Mouse (Mus musculus) adrenal gland, adult 18-20 months (tissue): ENCODE measurements around the gene Cxxc4. TPM values are rescaled to one million over a fixed set of nuclear protein-coding genes. Genes with fewer than 3 reads are reported as not detected.
"Not testable (repeated sequence)": the region's sequence is repeated elsewhere in the genome, so short reads cannot be mapped to it uniquely, and the experiment has no call there.

Source experiments
- DNase-seq, 2 experiments: peaks; one replicate each; pipeline ENCODE4 v3.0.0; 2021 to 2022; ENCODE audit warnings: low spot score in 2 of 2
- long read RNA-seq, 2 experiments: library from polyadenylated mRNA; stranded (forward); transcript quantifications; one replicate each; pipeline ENCODE4 v2.0.0; 2021
- total RNA-seq, 2 experiments: library from RNA; stranded (reverse); gene quantifications; 1 replicate in 1 of 2; 2 replicates in 1 of 2; pipeline ENCODE4 v1.2.3; 2021

Cxxc4 gene
- 1 to 10 TPM; 4.9 TPM for total RNA-seq
- long read RNA-seq, experiment 1, result 0 reads
- long read RNA-seq, experiment 2, full-length matches to known transcripts, result 3 of 5 reads
- long read RNA-seq, experiment 2, partial matches to known transcripts, result 0 of 5 reads
- long read RNA-seq, experiment 2, other reads (novel, unspliced or antisense), result 2 of 5 reads

DNA sequence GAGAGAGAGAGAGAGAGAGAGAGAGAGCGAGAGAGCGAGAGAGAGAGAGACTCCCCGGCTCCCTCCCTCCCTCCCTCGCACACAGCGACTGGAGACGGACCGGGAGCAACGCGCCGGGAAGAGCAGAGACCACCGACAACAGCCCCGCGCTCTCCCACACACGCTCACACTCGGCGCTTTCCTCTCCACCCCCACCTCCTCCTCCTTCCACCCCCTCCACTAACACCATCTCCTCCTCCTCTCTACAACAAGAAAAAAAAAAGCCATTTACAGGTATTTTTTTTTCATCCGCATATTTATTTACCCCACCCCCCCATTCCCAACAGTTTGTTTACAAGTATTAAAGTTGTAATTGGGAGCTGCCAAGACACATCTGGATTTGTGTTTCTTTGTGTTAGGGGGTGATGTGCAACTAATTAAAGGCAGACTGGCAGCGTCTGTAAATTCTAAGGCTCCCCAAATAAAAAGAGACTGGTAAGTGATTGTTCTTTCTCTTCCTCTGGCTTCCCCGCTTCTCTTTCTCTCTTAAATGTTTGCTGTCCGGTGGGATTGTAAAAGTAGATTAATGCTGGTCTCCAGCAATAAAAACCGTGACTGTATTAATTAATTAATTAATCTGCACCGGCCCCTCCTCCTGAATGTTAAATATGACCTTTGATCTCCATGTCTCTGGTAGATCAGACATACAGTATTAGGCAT is at the start of gene Cxxc4:
TSS of gene Cxxc4 (plus strand) at position 71 of the 699 bp plus-strand sequence.
- DNase-seq, result no peak

DNA sequence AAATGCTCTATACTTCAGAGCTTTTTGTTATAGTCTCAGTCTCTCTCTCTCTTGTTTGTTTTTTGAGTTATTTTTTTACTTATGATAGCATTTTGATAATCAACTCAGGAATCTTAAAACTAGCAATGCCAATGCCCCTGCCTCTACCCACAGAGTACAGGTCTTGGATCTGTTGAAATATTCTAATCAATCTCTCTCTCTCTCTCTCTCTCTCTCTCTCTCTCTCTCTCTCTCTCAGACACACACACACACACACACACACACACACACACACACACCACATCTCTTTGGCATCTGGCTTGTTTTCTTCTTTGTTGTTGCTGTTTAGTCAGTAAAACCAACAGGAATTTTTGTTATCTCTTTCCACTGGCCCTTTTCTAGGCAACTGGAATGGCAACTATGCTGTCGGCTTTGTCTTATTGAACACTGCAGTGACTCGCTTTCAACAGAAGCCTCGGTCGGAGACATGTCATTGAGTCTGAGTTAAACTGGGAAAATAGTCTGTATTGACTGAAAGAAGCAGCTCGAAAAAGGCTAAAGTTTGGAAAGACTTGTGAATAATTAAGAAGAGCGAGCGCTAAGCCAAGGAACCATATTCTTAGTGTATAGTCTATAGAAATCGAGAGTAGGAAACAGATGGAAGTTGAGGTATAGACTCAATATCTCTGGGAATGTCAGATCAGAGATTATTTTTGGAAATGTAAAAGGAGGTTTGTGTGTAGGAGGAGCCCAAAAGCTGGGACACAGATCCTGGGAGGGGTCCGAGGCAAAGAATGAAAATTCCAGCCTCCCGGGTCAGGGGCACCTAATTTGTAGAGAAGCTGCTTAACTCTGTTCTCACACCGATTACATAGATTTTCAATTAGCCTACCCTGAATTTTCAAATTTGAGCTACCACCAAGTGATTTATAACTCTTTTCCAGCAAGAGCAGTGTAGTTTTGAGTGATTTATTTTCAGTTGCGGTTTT is 47.0 kb upstream of the Cxxc4 start:
- DNase-seq, result no peak

DNA sequence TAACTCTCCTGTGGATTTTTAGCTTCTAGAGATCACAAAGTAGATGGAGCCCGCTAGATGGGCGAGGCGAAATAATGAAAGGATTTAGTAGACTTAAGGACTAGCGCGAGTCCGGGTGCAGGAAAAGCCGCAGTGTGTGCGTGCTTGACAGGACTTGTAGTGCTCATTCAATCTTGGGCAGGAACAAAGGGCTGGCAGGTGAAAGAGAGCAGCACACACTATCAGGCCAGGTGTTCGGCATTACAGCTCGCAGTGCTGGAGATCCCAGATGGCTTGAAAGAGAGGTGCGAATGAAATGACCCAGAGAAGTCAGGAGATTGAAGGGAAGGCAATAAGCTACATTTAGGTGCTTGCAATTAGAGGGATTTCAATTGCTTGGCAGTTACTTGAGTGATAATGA is 46.2 kb upstream of the Cxxc4 start:
- DNase-seq, result no peak

DNA sequence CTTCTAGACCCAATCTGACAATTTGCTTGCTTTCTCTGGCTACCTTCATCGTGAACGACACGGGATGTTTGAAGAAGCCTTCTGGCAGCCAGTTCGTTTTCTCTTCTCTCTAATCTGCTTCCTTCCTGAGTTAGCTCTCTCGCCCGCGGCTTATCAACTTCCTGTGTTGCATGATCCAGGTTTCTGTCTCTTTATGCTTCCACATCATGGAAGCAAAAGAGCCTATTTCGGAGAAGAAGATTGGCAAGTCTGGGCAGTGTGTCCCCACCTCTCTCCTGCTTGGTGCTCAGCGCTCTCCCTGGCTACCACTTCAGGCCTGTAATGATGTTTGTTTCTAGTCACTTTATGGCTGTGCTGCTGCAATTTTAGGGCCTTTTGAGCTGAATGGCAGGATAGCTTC is 36.4 kb upstream of the Cxxc4 start:
- DNase-seq, result no peak

DNA sequence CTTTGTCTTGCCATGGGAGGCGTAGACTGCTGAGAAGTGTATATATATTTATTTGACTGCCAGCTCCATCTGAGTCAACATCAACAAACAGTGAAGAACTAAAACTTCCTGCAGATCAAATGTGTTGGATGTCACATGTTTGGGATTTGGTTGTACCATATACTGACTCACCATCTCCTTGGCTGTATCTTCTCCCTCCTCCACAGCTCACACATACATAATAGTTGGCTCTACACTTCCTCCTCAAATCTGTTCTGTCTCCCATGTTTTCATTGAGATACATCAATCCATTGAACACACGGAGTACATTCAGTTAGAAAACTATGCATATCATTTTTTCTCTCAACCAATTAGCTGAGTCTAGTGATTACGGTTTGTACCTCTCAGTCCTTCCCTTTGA is 29.7 kb upstream of the Cxxc4 start:
- DNase-seq, result no peak

DNA sequence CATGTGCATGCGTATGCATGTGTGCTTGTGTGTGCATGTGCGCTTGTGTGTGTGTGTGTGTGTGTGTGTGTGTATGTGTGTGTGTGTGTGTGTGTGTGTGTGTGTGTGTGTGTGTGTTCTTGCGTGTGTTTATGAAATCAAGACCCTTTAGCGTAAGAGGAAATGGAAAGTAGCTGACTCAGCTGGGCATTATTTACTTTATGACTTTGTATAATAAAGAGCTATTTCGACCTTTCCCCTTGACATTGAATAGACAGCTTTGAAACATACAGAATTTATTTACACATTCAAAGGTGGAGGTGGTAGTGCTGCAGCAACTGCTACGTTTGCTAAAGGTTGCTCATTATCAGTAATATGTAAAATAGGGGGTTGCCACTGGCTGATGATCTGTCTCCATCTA is 25.3 kb upstream of the Cxxc4 start:
- DNase-seq, result no peak

DNA sequence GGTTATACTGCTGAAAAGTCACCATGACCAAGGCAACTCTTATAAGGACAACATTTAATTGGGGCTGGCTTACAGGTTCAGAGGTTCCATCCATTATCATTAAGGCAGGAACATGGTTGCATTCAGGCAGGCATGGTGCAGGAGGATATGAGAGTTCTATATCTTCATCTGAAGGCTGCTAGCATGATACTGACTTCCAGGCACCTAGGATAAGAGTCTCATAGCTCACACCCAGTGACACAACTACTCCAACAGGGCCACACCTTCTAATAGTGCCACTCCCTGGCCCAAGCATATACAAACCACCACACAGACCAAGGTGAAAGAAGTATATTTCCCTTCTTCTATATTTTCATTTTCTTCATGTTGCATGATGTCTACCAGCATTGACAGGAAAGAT is 16.4 kb upstream of the Cxxc4 start:
- not testable (repeated sequence) for DNase-seq

DNA sequence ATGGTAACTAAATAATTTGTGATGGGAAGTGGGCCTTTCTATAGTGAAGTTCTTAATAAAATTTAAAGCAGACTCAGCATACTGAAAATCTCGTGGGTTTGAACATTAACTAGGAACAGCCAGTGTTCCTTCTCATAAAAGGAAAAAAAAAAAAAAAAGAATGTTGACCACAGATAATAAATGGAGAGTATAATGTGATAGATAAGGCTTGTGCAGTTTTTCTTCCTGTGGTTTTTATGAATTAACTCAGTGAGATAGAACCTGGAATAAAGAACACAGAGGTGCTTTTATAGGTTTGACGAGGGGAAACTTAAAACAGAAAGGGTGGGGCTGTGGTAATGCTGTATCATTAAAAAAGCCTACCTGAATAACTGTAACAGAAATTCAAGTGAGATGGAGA is 15.3 kb upstream of the Cxxc4 start:
- DNase-seq, result no peak

DNA sequence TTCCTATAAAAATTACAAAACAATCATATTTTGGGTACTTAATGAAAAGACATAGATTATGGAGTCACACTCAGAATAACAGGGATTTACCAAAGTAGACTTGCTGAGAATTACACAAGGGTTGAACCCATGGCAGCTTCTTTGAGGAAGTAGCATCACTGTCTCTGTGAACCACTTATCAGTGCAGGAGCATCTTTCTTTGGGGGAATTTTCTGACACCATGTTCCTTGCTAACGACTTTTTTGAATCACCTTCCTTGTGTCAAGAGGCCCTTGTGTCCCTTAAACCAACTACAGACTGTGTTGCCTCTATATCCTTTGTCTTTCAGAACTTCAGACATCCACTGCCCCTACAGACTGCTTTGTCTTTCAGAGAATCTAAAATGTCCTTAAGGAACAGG is 13.7 kb upstream of the Cxxc4 start:
- DNase-seq, result no peak

DNA sequence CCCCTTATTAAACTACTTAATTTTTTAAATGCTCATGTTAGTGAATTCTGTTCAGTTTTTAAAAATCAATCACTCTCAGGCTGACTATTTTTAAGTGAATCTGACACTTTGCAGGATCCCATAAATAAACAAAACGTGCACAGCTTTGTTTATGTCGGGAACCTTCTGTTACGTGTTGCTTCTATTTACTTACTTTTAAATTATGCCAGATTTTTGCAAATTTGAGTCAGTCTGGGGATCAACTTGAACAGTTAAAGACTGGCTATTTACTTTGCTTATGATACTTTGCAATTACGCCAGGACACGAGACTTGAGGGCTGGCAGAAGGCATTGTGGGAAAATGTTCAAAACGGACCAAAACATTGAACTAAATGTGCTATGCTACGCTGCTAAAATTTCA is 12.3 kb upstream of the Cxxc4 start:
- DNase-seq, result no peak

DNA sequence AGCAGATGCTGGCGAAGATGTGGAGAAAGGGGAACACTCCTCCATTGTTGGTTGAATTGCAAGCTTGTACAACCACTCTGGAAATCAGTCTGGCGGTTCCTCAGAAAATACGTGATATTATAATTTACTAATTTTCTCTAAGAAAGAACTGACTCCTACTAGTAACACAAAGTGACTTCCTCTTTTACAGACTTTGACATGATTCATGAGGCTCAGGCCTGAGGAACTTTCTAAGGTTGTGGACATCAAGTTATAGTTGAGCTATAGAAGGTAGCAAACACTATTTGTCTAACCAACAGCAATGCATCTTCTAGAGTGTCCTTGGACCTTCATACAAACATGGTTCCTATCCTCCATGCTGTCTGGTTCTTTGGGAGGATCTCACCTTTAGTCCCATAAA is 10.4 kb upstream of the Cxxc4 start:
- DNase-seq, result no peak

DNA sequence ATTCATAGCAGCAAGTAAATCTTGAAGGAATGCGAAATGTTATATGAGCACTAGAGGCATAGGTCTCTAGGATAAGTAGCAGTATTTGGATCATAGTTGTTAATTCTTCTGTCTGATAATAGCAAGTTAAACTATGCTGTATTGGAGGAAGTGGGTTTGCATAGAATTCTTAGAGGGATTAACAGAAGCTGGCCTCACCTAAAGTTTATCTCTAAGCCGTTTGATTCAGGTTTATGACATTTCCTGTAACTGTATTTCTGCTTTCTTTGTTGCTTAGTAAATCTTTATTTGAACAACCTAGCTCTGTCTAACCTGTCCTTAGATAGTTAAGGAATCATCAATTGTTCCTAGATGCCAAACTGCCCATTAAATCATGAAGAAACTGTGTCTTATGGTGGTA is 3.5 kb upstream of the Cxxc4 start:
- DNase-seq, result no peak

DNA sequence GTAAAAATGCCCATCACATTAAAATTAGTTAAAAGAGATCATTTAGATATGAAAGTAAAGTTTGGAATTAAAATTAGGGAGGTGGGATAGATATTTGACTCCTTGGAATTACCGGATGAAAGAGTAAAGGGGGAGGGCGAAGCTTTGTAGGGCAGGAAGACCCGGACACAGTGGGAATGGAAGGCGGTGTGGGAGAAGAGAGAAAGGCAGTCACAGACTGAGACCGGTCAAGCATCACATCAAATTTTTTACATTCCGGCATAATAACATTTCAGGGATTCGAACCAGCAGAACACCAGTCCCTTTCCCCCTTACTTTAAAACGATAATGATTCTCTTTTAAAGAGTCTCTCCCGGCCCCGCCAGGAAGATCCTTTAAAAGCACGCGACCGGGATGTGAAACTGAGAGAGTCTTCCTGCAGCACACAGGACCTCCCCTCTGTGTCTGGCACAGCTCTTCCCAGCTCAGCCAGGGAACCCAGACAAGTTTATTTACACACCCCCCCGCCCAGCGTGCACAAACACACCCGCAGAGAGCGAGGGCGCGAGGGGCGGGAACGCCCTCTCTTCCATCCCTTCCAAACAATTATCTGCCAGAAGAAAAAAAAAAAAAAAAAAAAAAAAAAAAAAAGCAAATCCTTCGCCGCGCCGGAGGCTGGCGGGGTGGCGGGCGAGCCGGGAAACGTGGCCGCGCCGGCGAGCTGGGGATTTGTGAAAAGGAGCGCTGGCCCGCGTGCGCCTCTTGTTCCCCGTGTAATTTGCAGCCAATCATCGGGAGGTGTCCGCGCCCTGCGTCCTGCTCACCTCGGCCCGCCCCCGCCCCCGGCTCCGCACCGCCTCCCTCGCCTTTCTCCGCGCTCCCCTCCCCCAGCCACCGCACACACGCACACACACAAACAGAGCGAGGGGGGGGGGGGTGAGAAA is 532 bp upstream of the Cxxc4 start:
- peak; percentile 56 to 69 for DNase-seq

DNA sequence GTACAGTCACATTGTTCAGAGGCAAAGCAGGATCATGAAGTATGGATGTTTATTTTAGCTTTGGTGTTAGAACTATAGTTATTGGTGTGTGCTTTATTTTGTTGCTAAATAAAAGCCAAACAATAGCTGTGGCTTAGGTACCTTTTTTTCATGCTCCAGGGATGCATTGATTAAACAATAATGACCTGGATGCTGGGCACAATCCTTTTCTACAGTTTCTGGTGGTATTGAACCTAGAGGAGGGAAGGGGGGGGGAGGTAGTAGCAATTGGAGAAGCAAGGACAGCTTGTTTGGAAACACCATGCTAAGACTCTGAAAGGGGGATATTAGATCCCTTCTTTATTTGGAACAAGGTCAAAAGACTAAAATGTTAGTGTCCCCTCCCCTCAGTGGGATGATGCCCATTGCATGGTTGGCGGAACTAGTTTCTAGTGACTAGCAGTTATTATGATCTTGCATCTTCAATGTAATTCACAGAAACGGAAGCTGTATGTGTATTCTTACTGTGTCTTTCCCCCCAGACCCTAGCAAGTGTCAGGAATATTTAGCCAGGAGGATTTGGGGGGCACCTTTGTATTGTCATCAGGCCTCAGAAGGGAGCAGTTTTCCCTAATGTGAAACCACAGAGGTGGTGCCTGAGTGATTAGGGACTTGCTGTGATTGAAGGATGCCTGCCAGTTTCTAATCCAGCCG is 975 bp downstream of the Cxxc4 start:
- DNase-seq, result no peak

DNA sequence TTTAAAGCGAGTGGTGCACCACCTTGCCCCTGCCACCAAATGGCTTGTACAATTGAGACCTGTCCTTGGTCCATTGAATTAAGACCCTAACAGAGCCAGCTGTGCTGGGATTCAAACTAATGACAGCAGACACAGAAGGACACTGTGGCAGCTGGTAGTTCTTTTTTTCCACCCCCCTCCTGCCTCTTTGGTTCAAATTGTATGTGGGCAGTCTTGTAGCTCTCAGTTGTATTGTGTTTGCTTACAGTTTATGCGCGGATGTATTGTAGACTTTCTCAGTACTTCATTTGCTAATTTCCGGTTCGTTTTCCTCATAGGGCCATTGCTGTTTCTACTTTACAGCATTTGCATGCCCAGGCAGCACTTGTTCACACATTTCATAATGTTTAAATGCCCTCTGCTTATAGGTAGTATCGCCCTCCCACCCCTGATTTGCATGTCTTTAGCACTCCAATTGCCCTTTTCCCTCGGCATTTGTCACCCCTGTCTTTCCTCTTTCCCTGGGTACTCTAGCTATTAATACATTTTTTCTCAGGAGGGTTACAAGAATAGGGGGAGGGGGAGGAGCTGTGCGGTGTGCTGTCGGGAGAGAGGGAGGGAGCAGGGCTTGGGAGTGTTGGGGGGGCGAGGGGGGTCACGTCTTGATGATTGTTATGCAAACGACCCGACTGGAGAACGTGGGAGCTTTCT is 2.5 kb downstream of the Cxxc4 start:
- peak in 1 of 2 experiments; percentile 7 for DNase-seq

DNA sequence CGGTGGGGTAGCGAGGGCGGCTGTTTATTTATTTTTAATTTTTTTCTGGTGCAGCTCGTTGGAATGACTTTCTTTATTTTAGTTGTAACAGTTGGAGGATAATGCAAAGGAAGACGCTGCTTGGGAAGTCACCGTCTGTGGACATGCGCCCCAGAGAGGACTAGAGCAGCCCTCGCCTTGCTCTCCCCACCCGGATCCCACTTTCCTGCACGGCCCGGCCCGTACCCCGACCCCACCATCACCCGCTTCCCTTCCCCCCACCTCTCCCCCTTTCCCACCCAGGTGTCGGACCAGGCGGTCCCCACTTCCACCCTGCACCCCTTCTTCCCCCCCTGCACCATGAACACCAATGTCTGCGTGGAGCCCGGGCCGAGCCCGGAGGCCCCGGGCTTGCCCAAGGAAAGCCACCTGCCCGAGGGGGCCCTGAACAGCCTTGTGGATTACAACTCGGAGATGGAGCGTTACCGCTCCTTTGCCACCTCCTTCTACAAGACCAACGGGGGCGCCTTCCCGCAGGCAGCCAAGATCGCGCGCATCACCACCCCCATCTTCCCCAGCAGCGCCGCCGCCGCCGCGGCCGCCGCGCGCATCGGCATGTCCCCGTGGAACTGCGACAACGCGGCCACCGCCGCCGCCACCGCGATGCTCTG is 3.2 kb downstream of the Cxxc4 start:
- DNase-seq, result peak; percentile 61 to 62

DNA sequence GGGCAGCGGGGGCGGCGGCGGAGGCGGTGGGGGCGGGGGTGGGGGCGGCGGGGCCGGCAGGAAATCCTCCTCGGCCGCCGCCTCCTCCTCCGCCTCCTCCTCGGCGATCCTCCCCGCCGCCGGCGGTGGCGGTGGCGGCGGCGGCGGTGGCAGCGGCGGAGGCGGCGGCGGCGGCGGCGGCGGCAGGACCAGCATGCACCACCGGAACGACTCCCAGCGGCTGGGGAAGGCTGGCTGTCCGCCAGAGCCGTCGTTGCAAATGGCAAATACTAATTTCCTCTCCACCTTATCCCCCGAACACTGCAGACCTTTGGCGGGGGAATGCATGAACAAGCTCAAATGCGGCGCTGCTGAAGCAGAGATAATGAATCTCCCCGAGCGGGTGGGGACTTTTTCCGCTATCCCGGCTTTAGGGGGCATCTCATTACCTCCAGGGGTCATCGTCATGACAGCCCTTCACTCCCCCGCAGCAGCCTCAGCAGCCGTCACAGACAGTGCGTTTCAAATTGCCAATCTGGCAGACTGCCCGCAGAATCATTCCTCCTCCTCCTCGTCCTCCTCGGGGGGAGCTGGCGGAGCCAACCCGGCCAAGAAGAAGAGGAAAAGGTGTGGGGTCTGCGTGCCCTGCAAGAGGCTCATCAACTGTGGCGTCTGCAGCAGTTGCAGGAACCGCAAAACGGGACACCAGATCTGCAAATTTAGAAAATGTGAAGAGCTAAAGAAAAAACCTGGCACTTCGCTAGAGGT is 3.9 kb downstream of the Cxxc4 start:
- peak; percentile 70 to 76 for DNase-seq

DNA sequence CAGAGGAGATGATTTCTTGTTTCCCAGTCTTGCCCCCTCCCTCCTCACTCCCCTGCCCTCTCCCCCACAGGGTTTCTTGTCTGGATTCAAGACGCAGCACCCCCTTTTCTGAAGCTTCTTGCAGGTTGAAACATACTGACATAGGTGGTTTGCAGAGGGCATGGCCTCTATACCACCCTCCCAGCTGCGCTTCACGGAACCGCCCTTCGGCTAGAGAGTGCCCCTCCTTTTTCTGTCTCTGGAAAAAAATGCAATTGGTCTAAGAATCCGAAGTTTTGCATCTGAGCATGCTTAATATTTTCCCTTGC is 4.4 kb downstream of the Cxxc4 start:
- DNase-seq, result peak in 1 of 2 experiments; percentile 15
